Mouse (Mus musculus): ENCODE measurements around the gene Tma16.

Gene Tma16

GRCm38 (mm10) chr8:66436804-66437203 is 49.5 kb downstream of the Tma16 start:
- in situ Hi-C loops (cut with MboI; ENCODE audit: unreplicated experiment in 2 of 2), result loop anchor here (25.0 kb wide), 3 partner anchors 275 to 1825 kb away; no protein-coding TSS in a partner anchor

- in situ Hi-C loops (cut with MboI; ENCODE audit: unreplicated experiment in 2 of 2), result loop anchor here (25.0 kb wide), 3 partner anchors 271 to 1821 kb away; no protein-coding TSS in a partner anchor
These were observed 52.8 kb downstream of the Tma16 start for GRCm38 (mm10) chr8:66433577-66433976.

- in situ Hi-C loops (cut with MboI; ENCODE audit: unreplicated experiment in 2 of 2), result loop anchor here (25.0 kb wide), 3 partner anchors 268 to 1818 kb away; no protein-coding TSS in a partner anchor
These were observed 55.7 kb downstream of the Tma16 start for GRCm38 (mm10) chr8:66430639-66431038.
